Mouse (Mus musculus) embryonic facial prominence, embryonic 10.5 days (tissue): ENCODE data around the gene Myo1f. TPM values are rescaled to one million over a fixed set of nuclear protein-coding genes. Genes with fewer than 3 reads are reported as not detected.

Experiments used
- DNase-seq: peaks from one replicate; pipeline ENCODE4 v3.0.0-alpha.2; 2017; ENCODE audit warnings: low spot score
- H3K27ac ChIP-seq: fragments of 300-500 bp; sonication (generic); replicated peaks from 2 replicates; pipeline ENCODE4 v1.5.1; 2016; ENCODE audit warnings: mild to moderate bottlenecking
- H3K27me3 ChIP-seq: fragments of 300-500 bp; sonication (generic); replicated peaks from 2 replicates; pipeline ENCODE4 v1.6.1; 2016; ENCODE audit warnings: low read depth, mild to moderate bottlenecking; ENCODE audit not compliant: poor library complexity, severe bottlenecking
- H3K36me3 ChIP-seq: fragments of 300-500 bp; sonication (generic); replicated peaks from 2 replicates; pipeline ENCODE4 v1.6.1; 2016; ENCODE audit warnings: mild to moderate bottlenecking, moderate library complexity
- H3K4me1 ChIP-seq: fragments of 300-500 bp; sonication (generic); 2 replicates; pipeline ENCODE4 v1.6.1; 2016
- H3K4me3 ChIP-seq: fragments of 300-500 bp; sonication (generic); 2 replicates; pipeline ENCODE4 v1.5.1; 2016; ENCODE audit warnings: mild to moderate bottlenecking, moderate library complexity
- H3K9me3 ChIP-seq: fragments of 300-500 bp; sonication (generic); 2 replicates; pipeline ENCODE4 v1.6.1; 2016; ENCODE audit warnings: mild to moderate bottlenecking
- WGBS: fragments of 180-500 bp; shearing (Covaris S2); methylation state at CpG from one replicate; pipeline ENCODE4 v1.1.7; 2016; 5-methylcytosine and 5-hydroxymethylcytosine counted together
- polyA plus RNA-seq: library from polyadenylated mRNA; unstranded; fragments of >200 nt; fragmentation: Nextera tagmentation; extraction: Ambion mirVana; gene quantifications from 2 replicates; pipeline ENCODE4 v1.2.1, GENCODE M21; 2016

Myo1f gene
- polyA plus RNA-seq, 1 experiment from 2014 or later, result 2.0 TPM

- WGBS, result 91% methylated on average over 2 of the region's 2 CpGs
- DNase-seq, result no peak
- Histone ChIP-seq H3K4me3 (no peak overlapping the region), H3K9me3 (no peaks in the 10 kb centered on the region), H3K27ac (no peak overlapping the region), H3K4me1 (no peaks in the 10 kb centered on the region), H3K27me3 (no peaks in the 10 kb centered on the region), H3K36me3 (peaks cover 81% of the 10 kb centered on the region)
Observed at GRCm38 (mm10) chr17:33637038-33637437, 81.5 kb downstream of the Myo1f start.

- WGBS, result 84% methylated on average over 4 of the region's 4 CpGs
Observed at GRCm38 (mm10) chr17:33637516-33638276, 82.2 kb downstream of the Myo1f start, which contains the start of gene Pram1. Gene Pram1 (plus strand): TSS chr17:33638056.

GRCm38 (mm10) chr17:33639743-33640142, 84.2 kb downstream of the Myo1f start:
- no peak for DNase-seq
- peaks cover 86% of the 10 kb centered on the region for H3K36me3 ChIP-seq
- WGBS, result 70% methylated on average over 6 of the region's 6 CpGs

More at GRCm38 (mm10) chr17:33637516-33638276, 82.2 kb downstream of the Myo1f start, which contains the start of gene Pram1:
- H3K36me3 ChIP-seq, result peaks cover 83% of the 10 kb centered on the region
- no peak within 1 kb of the TSS for H3K4me3 ChIP-seq
- H3K27ac ChIP-seq, result no peak within 1 kb of the TSS
- DNase-seq, result no peak
- H3K9me3 ChIP-seq, result no peaks in the 10 kb centered on the region
- H3K27me3 ChIP-seq, result no peaks in the 10 kb centered on the region
- no peaks in the 10 kb centered on the region for H3K4me1 ChIP-seq

GRCm38 (mm10) chr17:33644068-33644467, 88.6 kb downstream of the Myo1f start:
- Histone ChIP-seq H3K9me3 (no peaks in the 10 kb centered on the region), H3K27ac (no peak overlapping the region), H3K4me3 (no peak overlapping the region), H3K4me1 (no peaks in the 10 kb centered on the region), H3K36me3 (peaks cover 96% of the 10 kb centered on the region), H3K27me3 (no peaks in the 10 kb centered on the region)
- peak; percentile 7 for DNase-seq
- 89% methylated on average over 4 of the region's 4 CpGs for WGBS

More at GRCm38 (mm10) chr17:33639743-33640142, 84.2 kb downstream of the Myo1f start:
- no peaks in the 10 kb centered on the region for H3K27me3 ChIP-seq
- no peak overlapping the region for H3K27ac ChIP-seq
- H3K4me1 ChIP-seq, result no peaks in the 10 kb centered on the region
- H3K9me3 ChIP-seq, result no peaks in the 10 kb centered on the region
- no peak overlapping the region for H3K4me3 ChIP-seq

GRCm38 (mm10) chr17:33645073-33645472, 89.6 kb downstream of the Myo1f start:
- peak; percentile 7 for DNase-seq
- 93% methylated on average over 8 of the region's 8 CpGs for WGBS
- H3K9me3 ChIP-seq, result no peaks in the 10 kb centered on the region
- H3K27ac ChIP-seq, result no peak overlapping the region
- H3K4me1 ChIP-seq, result no peaks in the 10 kb centered on the region
- H3K36me3 ChIP-seq, result peaks cover 100% of the 10 kb centered on the region
- no peaks in the 10 kb centered on the region for H3K27me3 ChIP-seq
- no peak overlapping the region for H3K4me3 ChIP-seq

GRCm38 (mm10) chr17:33649781-33650475, 94.4 kb downstream of the Myo1f start:
- H3K36me3 ChIP-seq, result peaks cover 100% of the 10 kb centered on the region
- H3K27me3 ChIP-seq, result no peaks in the 10 kb centered on the region
- no peak overlapping the region for H3K27ac ChIP-seq
- DNase-seq, result peak; percentile 8
- WGBS, result 97% methylated on average over 34 of the region's 34 CpGs
- H3K4me1 ChIP-seq, result no peaks in the 10 kb centered on the region
- no peaks in the 10 kb centered on the region for H3K9me3 ChIP-seq
- H3K4me3 ChIP-seq, result no peak overlapping the region

Other genes starting within 250 kb of the Myo1f start
- 10.8 and 11.1 TPM in 2 replicates for gene Zfp81, start 196.8 kb upstream of the Myo1f start, polyA plus RNA-seq
- 19.9 and 21.1 TPM in 2 replicates for gene Zfp101, start 161.1 kb upstream of the Myo1f start, polyA plus RNA-seq
- not detected in 2 replicates for gene Actl9, start 122.8 kb upstream of the Myo1f start, polyA plus RNA-seq
- 58.3 and 70.1 TPM in 2 replicates for gene Adamts10, start 31.5 kb upstream of the Myo1f start, polyA plus RNA-seq
- 53.4 and 58.1 TPM in 2 replicates for gene Zfp414, start 73.4 kb downstream of the Myo1f start, polyA plus RNA-seq
- gene Pram1, start 82.3 kb downstream of the Myo1f start, polyA plus RNA-seq, result 0.55 and 0.65 TPM in 2 replicates
- gene Hnrnpm, start 131.2 kb downstream of the Myo1f start, polyA plus RNA-seq, result 567 and 569 TPM in 2 replicates
- gene March2, start 163.0 kb downstream of the Myo1f start, polyA plus RNA-seq, result 28.0 and 28.5 TPM in 2 replicates
- gene Rab11b, start 204.8 kb downstream of the Myo1f start, polyA plus RNA-seq, result 342 and 347 TPM in 2 replicates
- 33.4 and 39.0 TPM in 2 replicates for gene Angptl4, start 226.1 kb downstream of the Myo1f start, polyA plus RNA-seq